Mouse (Mus musculus) heart, adult 2 months (tissue): Measurements from ENCODE around the gene Dhcr24. TPM values are rescaled to one million over a fixed set of nuclear protein-coding genes. Genes with fewer than 3 reads are reported as not detected.

Experiments
- DNase-seq, 2 experiments: peaks; one replicate each; pipeline ENCODE4 v3.0.0; 2021
- H3K27ac ChIP-seq: fragments of 200-600 bp; 2 replicates; pipeline ENCODE4 v1.8.1; 2022
- H3K27me3 ChIP-seq: fragments of 200-500 bp; 2 replicates; pipeline ENCODE4 v1.6.1; 2012; ENCODE audit warnings: mild to moderate bottlenecking, low read length, inconsistent platforms, mixed read lengths; ENCODE audit not compliant: control insufficient read depth, insufficient read depth
- H3K36me3 ChIP-seq: fragments of 200-500 bp; 2 replicates; pipeline ENCODE4 v1.6.1; 2012; ENCODE audit warnings: low read length, inconsistent platforms; ENCODE audit not compliant: control insufficient read depth, insufficient read depth
- H3K4me1 ChIP-seq: fragments of 200-500 bp; 2 replicates; pipeline ENCODE4 v1.6.1; 2011; ENCODE audit warnings: low read length; ENCODE audit not compliant: control insufficient read depth, insufficient read depth
- H3K4me3 ChIP-seq: fragments of 200-600 bp; 2 replicates; pipeline ENCODE4 v1.8.1; 2022
- H3K79me2 ChIP-seq: fragments of 200-500 bp; replicated peaks from 2 replicates; pipeline ENCODE4 v1.6.1; 2012; ENCODE audit warnings: mild to moderate bottlenecking, inconsistent platforms, low read length, moderate library complexity, mixed read lengths; ENCODE audit not compliant: control insufficient read depth, insufficient read depth
- H3K9ac ChIP-seq: fragments of 200-500 bp; 2 replicates; pipeline ENCODE4 v1.6.1; 2012; ENCODE audit warnings: low read depth, mild to moderate bottlenecking, control low read depth, inconsistent platforms, low read length, mixed read lengths
- CTCF ChIP-seq: fragments of 200-600 bp; IDR thresholded peaks from 2 replicates; pipeline ENCODE4 v1.8.1; 2022; ENCODE audit warnings: antibody characterized with exemption, mild to moderate bottlenecking, moderate library complexity
- EP300 ChIP-seq: fragments of 200-500 bp; IDR thresholded peaks from 2 replicates; pipeline ENCODE4 v1.6.1; 2011; ENCODE audit warnings: low read depth, low read length, control low read depth; ENCODE audit not compliant: insufficient read depth
- POLR2A ChIP-seq: fragments of 200-500 bp; IDR thresholded peaks from 2 replicates; pipeline ENCODE4 v1.6.1; 2011; ENCODE audit warnings: mild to moderate bottlenecking, low read depth, low read length, control low read depth; ENCODE audit not compliant: insufficient read depth
- WGBS: fragments of 180-500 bp; shearing (Covaris S2); methylation state at CpG from one replicate; pipeline ENCODE4 v1.1.7; 2018; 5-methylcytosine and 5-hydroxymethylcytosine counted together
- intact Hi-C: fragments of 180-260 bp; cut with DNase I; formaldehyde crosslinking; loops from one replicate; pipeline ENCODE4 v1.15.1; 2025
- long read RNA-seq: library from polyadenylated mRNA; stranded (forward); transcript quantifications from one replicate; pipeline ENCODE4 v2.0.0, GENCODE M21; 2021
- polyA plus RNA-seq: library from polyadenylated mRNA; depleted of rRNA; stranded (reverse); fragments of >200 nt; gene quantifications from 2 replicates; pipeline ENCODE4 v1.2.3, GENCODE M21; 2012; rRNA removed
- total RNA-seq, 2 experiments: library from RNA; stranded (reverse); gene quantifications; 2 replicates each; pipeline ENCODE4 v1.2.3; 2021

The Dhcr24 gene
- 1 to 10 TPM; 1.4 to 4.0 TPM for total RNA-seq
- 5.2 and 5.4 TPM in 2 replicates for polyA plus RNA-seq
- long read RNA-seq, full-length matches to known transcripts = 3 of 5 reads
- long read RNA-seq, partial matches to known transcripts = 1 of 5 reads
- long read RNA-seq, other reads (novel, unspliced or antisense) = 1 of 5 reads

- intact Hi-C loops = no loop called here
- peaks cover 4% of the 10 kb centered on the region; the same call in 1 of the 2 replicates for H3K4me1 ChIP-seq
- H3K27ac ChIP-seq = no peak within 1 kb of the TSS
- H3K4me3 ChIP-seq = peak within 1 kb of the TSS; percentile 65
- DNase-seq = peak; percentile 86 to 91
- H3K9ac ChIP-seq = peak within 1 kb of the TSS; percentile 53
- under 1% methylated on average over 85 of the region's 89 CpGs for WGBS
- TF ChIP-seq POLR2A = 0 out of 2 replicates have a peak, but pooled peaks have one; percentile 12
- TF ChIP-seq EP300 = no peak
- no peaks in the 10 kb centered on the region for H3K79me2 ChIP-seq
- H3K27me3 ChIP-seq = no peaks in the 10 kb centered on the region
- H3K36me3 ChIP-seq = no peaks in the 10 kb centered on the region
These were observed at the start of gene Dhcr24 for GRCm38 (mm10) chr4:106560846-106561781. Gene Dhcr24 (plus strand): TSS chr4:106561038.

GRCm38 (mm10) chr4:106514606-106515005, 46.2 kb upstream of the Dhcr24 start:
- Histone ChIP-seq H3K9ac (no peak overlapping the region), H3K27me3 (no peaks in the 10 kb centered on the region), H3K36me3 (no peaks in the 10 kb centered on the region), H3K79me2 (no peaks in the 10 kb centered on the region), H3K27ac (no peak overlapping the region), H3K4me3 (no peak overlapping the region), H3K4me1 (no peaks in the 10 kb centered on the region)
- 70% methylated on average over 6 of the region's 6 CpGs for WGBS
- TF ChIP-seq POLR2A (no peak), CTCF (no peak), EP300 (no peak)
- intact Hi-C loops = no loop called here
- no peak for DNase-seq

DNA sequence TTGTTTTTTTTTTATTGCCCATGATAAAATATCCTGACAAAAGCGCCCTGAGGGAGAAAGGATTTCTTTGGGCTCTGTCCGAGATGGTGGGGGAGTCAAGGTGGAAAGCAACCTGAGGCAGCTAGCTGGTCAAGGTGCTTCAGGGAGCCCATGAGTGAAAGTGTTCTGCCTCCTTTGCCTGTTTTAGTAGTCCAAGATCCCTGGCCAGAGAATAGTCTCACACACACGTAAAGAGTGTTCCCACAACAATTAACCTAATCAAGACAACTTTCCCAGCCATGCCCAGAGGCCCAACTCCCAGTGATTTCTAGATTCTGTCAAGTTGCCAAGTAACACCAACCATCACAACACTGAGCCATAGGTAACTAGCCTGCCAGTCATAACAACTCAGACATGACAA, 38.3 kb upstream of the Dhcr24 start:
- Histone ChIP-seq H3K27ac (no peak overlapping the region), H3K27me3 (no peaks in the 10 kb centered on the region), H3K4me1 (no peaks in the 10 kb centered on the region), H3K36me3 (no peaks in the 10 kb centered on the region), H3K4me3 (no peak overlapping the region), H3K79me2 (no peaks in the 10 kb centered on the region), H3K9ac (no peak overlapping the region)
- DNase-seq = no peak
- no peak for TF ChIP-seq EP300
- TF ChIP-seq POLR2A = no peak
- no peak for TF ChIP-seq CTCF
- intact Hi-C loops = no loop called here
- WGBS = 71% methylated on average over 3 of the region's 3 CpGs

DNA sequence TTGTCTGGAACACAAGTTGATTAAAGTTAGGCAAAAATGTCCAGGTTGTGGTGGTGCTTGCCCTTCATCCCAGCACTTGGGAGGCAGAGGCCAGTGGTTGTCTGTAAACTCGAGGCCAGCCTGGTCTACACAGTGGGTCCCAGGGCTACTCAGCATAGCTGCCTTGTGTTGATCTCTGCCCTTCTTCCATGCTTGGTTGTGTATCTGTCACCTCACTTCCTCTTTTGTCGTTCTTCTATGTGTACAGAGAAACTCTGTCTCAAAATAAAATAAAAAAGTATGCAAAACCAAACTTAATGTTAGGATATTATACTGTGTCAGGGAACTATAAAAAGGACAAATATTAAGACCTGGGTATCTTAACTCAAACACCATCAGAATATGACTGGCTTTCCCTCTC, 36.7 kb upstream of the Dhcr24 start:
- no peak for DNase-seq
- intact Hi-C loops = no loop called here
- H3K79me2 ChIP-seq = no peaks in the 10 kb centered on the region
- no peaks in the 10 kb centered on the region for H3K36me3 ChIP-seq
- no peak overlapping the region for H3K9ac ChIP-seq
- 51% methylated on average over 2 of the region's 2 CpGs for WGBS
- H3K27ac ChIP-seq = no peak overlapping the region
- no peak overlapping the region for H3K4me3 ChIP-seq
- TF ChIP-seq POLR2A = no peak
- TF ChIP-seq EP300 = no peak
- TF ChIP-seq CTCF = no peak
- no peaks in the 10 kb centered on the region for H3K4me1 ChIP-seq
- H3K27me3 ChIP-seq = no peaks in the 10 kb centered on the region

- no peak for DNase-seq
- no peak overlapping the region for H3K9ac ChIP-seq
- H3K4me1 ChIP-seq = peaks cover 2% of the 10 kb centered on the region; the same call in 1 of the 2 replicates
- no peak overlapping the region for H3K27ac ChIP-seq
- TF ChIP-seq EP300 (no peak), CTCF (no peak), POLR2A (no peak)
- no peaks in the 10 kb centered on the region for H3K79me2 ChIP-seq
- no peaks in the 10 kb centered on the region for H3K36me3 ChIP-seq
- intact Hi-C loops = no loop called here
- 80% methylated on average over 2 of the region's 2 CpGs for WGBS
- no peak overlapping the region for H3K4me3 ChIP-seq
- no peaks in the 10 kb centered on the region for H3K27me3 ChIP-seq
These were observed 35.8 kb upstream of the Dhcr24 start for GRCm38 (mm10) chr4:106525001-106525400.
